Mouse (Mus musculus): ENCODE results near the gene Pkhd1. TPM values are rescaled to one million over a fixed set of nuclear protein-coding genes. Genes with fewer than 3 reads are reported as not detected.
"Not testable (repeated sequence)": the region's sequence is repeated elsewhere in the genome, so short reads cannot be mapped to it uniquely, and the experiment has no call there.

Pkhd1 gene
- polyA plus RNA-seq, 1 experiment from 2014 or later: 0.35 TPM

DNA sequence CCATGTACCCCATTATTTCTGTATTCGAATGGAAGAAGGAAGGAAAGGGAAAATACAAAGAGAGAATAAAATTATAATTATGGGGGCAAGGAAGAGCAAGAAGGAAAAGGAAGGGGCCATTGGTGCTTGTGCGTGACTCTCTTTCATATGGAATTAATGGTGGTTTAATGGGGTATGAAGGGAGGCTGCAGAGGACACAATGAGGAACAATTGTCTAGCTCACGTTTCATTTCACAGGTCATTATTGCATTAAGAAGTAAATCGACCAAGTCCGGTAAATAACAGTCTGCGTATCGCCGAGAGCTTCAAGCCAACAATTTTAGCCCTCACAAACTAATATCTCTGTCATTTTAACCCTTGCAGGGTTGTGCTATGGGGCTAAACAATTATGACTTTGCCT is 437.7 kb downstream of the Pkhd1 start:
- H3K9ac ChIP-seq: no peak overlapping the region
- H3K4me1 ChIP-seq: no peaks in the 10 kb centered on the region
- no peaks in the 10 kb centered on the region for H3K9me3 ChIP-seq (replicated peaks)
- WGBS (ENCODE audit: insufficient replicate concordance): 67% methylated on average over 8 of the region's 8 CpGs
- no peak for ATAC-seq
- no peaks in the 10 kb centered on the region for H3K27me3 ChIP-seq (replicated peaks)
- H3K36me3 ChIP-seq: no peaks in the 10 kb centered on the region
- no peak overlapping the region for H3K4me2 ChIP-seq
- no peak overlapping the region for H3K4me3 ChIP-seq
- no peak overlapping the region for H3K27ac ChIP-seq

DNA sequence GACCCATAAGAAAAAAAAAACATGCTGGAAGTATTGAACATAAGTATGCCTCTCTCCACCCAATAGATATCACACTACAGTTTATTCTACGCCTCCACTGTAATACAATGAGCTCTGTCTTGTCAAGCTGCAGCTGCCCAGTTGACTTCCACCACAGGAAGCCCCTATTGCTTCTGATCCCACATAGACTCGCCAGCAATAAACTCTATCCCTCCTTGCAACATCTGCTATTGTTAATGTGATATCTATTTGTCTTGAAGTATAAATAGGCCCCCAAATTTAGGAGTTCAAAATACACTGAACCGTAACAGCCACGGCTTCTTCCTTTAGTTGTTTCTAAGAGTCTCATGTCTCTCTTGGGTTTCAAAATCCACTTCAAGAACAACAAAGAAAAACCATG is 446.7 kb downstream of the Pkhd1 start:
- H3K4me3 ChIP-seq: no peak overlapping the region
- H3K9me3 ChIP-seq (replicated peaks): no peaks in the 10 kb centered on the region
- H3K4me2 ChIP-seq: no peak overlapping the region
- H3K9ac ChIP-seq: no peak overlapping the region
- 62% methylated on average over 4 of the region's 4 CpGs for WGBS (ENCODE audit: insufficient replicate concordance)
- H3K4me1 ChIP-seq: no peaks in the 10 kb centered on the region
- H3K36me3 ChIP-seq: no peaks in the 10 kb centered on the region
- ATAC-seq: no peak
- no peaks in the 10 kb centered on the region for H3K27me3 ChIP-seq (replicated peaks)
- no peak overlapping the region for H3K27ac ChIP-seq

DNA sequence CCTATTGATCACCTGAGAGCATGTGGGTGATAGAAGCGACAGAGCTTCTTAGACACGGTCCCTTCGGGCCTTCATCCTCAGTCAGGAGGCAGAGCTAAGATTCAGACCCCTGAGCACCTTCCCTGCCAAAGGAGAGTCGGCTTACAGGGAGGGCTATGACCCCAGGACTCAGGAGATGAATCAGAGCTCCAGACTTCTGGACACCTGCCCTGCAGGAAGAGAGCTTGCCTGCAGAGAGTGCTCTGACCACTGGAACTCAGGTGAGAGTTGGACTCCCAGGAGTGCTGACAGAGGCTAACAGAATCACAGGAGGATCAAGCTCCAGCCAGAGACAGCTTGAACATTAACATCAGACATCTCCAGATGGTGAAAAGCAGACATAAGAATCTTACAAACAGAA is 467.2 kb downstream of the Pkhd1 start:
- H3K9ac ChIP-seq: not testable (repeated sequence)
- 48% methylated on average over 4 of the region's 4 CpGs for WGBS (ENCODE audit: insufficient replicate concordance)

DNA sequence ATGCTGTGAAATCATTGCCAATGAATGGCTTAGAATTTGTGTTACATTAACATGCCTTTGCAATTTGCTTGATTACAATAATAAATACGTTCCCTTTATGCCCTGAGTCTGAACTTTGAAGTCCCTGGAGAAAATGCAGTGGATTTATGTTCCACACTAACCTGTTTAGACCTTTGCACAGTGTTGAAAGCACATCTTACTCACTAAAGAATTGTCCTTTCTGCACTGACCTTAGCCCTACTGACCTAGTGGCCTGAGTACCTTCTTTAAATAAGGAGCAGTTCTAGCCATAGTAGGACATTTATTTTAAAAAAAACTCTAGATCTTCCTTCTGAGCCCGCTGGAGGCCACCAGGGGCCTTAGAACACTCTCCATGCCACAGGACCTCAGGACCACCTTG is 467.8 kb downstream of the Pkhd1 start:
- Histone ChIP-seq H3K27ac (no peak overlapping the region), H3K4me1 (no peaks in the 10 kb centered on the region), H3K27me3 (replicated peaks) (no peaks in the 10 kb centered on the region), H3K9me3 (replicated peaks) (no peaks in the 10 kb centered on the region), H3K9ac (no peak overlapping the region), H3K4me2 (no peak overlapping the region), H3K36me3 (no peaks in the 10 kb centered on the region), H3K4me3 (no peak overlapping the region)
- no peak for ATAC-seq
- 39% methylated on average over 2 of the region's 2 CpGs for WGBS (ENCODE audit: insufficient replicate concordance)

More for the DNA sequence above, 467.2 kb downstream of the Pkhd1 start:
- not testable (repeated sequence) for H3K36me3 ChIP-seq; H3K27ac ChIP-seq; ATAC-seq; H3K4me1 ChIP-seq; H3K4me3 ChIP-seq; H3K9me3 ChIP-seq (replicated peaks); H3K4me2 ChIP-seq; H3K27me3 ChIP-seq (replicated peaks)

DNA sequence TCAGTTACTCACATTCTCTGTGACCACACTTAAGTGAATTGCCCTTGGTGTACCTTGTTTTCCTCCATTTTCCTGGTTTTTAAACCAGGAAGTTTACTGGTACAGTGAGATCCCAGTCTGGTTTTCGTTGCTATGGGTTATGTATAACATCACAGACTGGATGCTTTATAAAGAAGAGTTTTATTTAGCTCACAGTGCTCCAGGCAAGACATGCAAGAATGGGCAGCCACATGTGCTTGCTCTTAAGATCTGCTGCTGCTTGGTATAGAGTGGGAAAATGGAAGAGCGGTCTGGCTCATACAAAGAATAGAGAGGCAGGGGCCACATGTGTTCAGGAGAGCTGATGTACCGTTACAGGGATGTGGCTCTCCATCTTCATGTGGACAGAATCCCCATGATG is 481.7 kb downstream of the Pkhd1 start:
- H3K27me3 ChIP-seq (replicated peaks): no peaks in the 10 kb centered on the region
- H3K9ac ChIP-seq: no peak overlapping the region
- 62% methylated on average over 3 of the region's 3 CpGs for WGBS (ENCODE audit: insufficient replicate concordance)
- H3K27ac ChIP-seq: no peak overlapping the region
- no peaks in the 10 kb centered on the region for H3K36me3 ChIP-seq
- no peaks in the 10 kb centered on the region for H3K4me1 ChIP-seq
- no peak overlapping the region for H3K4me2 ChIP-seq
- H3K9me3 ChIP-seq (replicated peaks): no peaks in the 10 kb centered on the region
- ATAC-seq: no peak
- H3K4me3 ChIP-seq: no peak overlapping the region

DNA sequence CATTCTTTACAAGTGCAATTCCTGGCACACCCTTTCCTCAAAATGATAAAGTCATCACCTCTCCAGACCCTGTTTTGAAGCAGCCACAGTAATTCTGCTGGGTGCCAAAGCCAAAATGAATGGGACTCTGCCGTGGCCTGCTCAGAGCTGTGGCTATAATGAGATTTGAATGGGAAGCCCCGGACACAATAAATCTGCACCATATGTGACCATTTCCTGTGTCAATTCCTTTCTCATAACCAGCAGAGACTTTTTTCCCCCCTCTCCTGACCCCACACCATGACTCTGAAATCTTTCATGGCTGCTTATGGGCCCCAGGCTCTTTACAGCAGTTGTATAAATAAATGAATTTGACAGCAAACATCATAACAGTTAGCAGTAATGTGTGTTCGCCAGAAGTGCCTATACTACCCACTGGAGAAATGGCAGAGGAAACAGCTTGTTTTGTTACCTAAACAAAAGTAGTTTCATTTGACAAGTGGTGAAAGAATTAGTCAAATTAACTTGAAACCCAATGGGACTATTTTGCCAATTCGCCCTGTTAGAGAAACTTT is 482.7 kb downstream of the Pkhd1 start:
- 49% methylated on average over 4 of the region's 4 CpGs for WGBS (ENCODE audit: insufficient replicate concordance)
- Histone ChIP-seq H3K9me3 (replicated peaks) (no peaks in the 10 kb centered on the region), H3K4me1 (no peaks in the 10 kb centered on the region), H3K27me3 (replicated peaks) (no peaks in the 10 kb centered on the region), H3K4me3 (no peak overlapping the region), H3K36me3 (no peaks in the 10 kb centered on the region), H3K27ac (no peak overlapping the region), H3K4me2 (no peak overlapping the region), H3K9ac (no peak overlapping the region)
- ATAC-seq: no peak

DNA sequence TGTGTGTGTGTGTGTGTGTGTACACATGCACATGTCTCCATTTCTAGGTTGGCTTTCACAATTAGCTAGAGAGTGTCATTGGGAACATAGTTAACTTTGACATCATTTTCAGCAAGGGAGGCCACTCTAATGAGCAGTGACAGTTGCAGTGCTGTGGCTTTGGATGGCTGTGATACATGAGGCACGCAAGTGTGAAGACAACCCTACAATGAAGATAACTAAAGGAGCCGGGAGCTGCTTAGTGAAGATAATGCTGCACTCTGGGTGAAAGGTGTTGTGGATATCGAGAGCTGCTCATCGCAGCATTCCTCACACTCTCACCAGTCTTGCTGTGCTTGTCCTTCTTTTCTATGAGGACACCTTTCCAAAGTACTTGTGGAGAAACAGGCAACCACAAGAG is 484.2 kb downstream of the Pkhd1 start:
- Histone ChIP-seq H3K36me3 (no peaks in the 10 kb centered on the region), H3K27me3 (replicated peaks) (no peaks in the 10 kb centered on the region), H3K4me1 (no peaks in the 10 kb centered on the region), H3K27ac (no peak overlapping the region), H3K9ac (no peak overlapping the region), H3K4me3 (no peak overlapping the region), H3K9me3 (replicated peaks) (no peaks in the 10 kb centered on the region), H3K4me2 (no peak overlapping the region)
- ATAC-seq: peak; percentile 68
- WGBS (ENCODE audit: insufficient replicate concordance): 57% methylated on average over 4 of the region's 4 CpGs

DNA sequence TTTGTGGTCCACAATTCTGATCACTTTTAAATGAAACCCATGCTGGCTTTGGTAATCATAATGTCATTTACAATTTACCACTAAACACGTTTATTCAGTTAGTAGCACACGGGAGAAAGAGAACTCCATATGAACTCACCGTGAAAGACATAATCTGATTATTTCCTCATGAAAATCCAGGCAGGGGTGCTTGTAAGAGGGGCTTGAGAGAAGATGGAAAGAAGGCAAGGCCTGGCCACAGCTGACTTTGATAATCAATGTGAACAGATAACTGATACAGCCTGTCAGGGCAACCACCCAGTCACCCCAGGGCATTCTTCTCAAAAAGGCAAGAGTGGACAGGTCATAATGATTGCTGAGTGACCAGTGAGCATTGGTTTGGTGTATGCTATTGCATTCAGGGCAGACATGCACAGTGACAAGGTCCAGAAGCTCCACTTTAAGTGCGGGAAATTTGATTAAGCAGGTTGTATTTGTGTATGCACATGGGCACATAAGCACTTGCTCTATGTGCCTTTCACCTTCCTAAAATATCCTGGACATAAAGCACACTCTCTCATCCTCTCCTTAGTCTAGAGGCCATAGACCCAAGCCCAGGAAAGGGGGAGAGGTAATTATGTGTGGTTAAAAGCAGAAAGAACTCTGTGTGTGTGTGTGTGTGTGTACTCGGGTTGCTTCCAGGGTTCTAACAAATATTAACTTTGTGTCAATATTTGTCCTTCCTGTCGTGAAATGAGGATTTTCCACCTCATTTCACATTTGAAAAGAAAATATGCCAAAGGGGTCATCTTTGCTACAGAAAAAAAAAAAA is 485.9 kb downstream of the Pkhd1 start:
- Histone ChIP-seq H3K9ac (no peak overlapping the region), H3K27me3 (replicated peaks) (no peaks in the 10 kb centered on the region), H3K4me2 (no peak overlapping the region), H3K9me3 (replicated peaks) (no peaks in the 10 kb centered on the region), H3K4me3 (no peak overlapping the region), H3K27ac (no peak overlapping the region), H3K36me3 (no peaks in the 10 kb centered on the region), H3K4me1 (no peaks in the 10 kb centered on the region)
- peak; percentile 75 for ATAC-seq
- WGBS (ENCODE audit: insufficient replicate concordance): 62% methylated on average over 6 of the region's 6 CpGs

DNA sequence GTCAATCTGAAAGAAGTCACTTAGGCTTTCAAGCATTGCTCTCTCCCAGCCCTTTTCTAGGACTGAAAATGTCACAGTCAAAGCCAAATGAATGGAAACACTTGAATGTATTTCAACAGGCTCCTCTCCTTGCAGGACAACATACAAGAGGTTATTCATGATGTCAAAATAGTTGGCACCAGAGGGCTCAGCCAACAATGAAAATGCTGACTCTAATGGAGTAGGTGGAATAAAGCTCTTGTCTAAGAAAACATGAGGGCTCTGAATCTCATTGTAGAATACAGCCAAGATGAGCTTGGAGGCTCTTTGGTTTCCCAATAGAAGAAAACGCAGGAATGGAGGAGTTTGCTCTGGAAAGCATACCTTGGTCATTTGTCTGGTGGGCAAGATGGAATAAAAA is 500.5 kb downstream of the Pkhd1 start:
- no peaks in the 10 kb centered on the region for H3K4me1 ChIP-seq
- H3K4me2 ChIP-seq: no peak overlapping the region
- ATAC-seq: no peak
- WGBS (ENCODE audit: insufficient replicate concordance): 50% methylated on average over 1 of the region's 1 CpGs
- no peaks in the 10 kb centered on the region for H3K27me3 ChIP-seq (replicated peaks)
- no peaks in the 10 kb centered on the region for H3K9me3 ChIP-seq (replicated peaks)
- H3K4me3 ChIP-seq: no peak overlapping the region
- H3K27ac ChIP-seq: no peak overlapping the region
- no peak overlapping the region for H3K9ac ChIP-seq
- H3K36me3 ChIP-seq: no peaks in the 10 kb centered on the region

DNA sequence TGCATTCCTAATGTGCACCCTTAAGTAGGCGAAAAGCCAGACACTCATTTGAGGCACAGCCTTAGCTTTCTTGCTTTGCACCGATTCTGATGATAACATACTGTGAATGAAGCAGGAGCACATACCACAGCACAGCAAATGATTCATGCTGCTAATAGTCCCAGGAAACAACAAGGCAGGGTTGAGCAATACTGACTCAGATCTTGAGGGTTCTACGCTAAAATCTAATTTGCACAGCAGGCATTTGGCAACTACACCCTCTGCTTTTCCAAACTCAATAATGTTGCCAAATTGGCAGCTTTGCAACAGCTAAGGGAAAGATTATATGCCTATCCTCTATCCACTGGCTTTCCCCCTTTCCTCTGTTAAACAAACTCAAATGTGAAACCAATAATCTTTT is 548.1 kb downstream of the Pkhd1 start:
- Histone ChIP-seq H3K27ac (no peak overlapping the region), H3K36me3 (no peaks in the 10 kb centered on the region), H3K27me3 (replicated peaks) (no peaks in the 10 kb centered on the region), H3K4me2 (no peak overlapping the region), H3K4me3 (no peak overlapping the region), H3K9ac (no peak overlapping the region), H3K4me1 (no peaks in the 10 kb centered on the region), H3K9me3 (replicated peaks) (no peaks in the 10 kb centered on the region)
- whole genome bisulfite sequencing (ENCODE audit: insufficient replicate concordance): 74% methylated on average over 3 of the region's 3 CpGs
- ATAC-seq: no peak

DNA sequence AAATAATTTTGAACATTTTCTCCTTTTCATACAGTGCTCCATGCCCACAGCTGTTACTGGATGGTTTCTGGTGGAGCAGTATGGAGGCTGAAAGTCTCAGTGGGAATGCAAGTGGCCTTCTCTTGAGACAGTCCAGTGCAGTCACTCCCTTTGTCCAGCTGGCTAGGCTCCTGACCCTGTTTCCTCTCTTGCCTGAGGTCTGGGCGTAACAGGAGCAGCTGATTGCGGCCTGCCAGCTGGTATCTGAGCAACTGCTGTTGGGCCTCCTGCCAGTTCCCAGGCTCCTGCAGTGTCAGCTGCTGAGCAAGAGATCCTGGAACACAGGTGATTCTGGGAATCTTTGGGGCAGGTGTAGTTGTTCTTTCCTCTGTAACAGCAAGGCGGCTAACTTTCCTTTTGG is 559.6 kb downstream of the Pkhd1 start:
- Histone ChIP-seq H3K27ac (no peak overlapping the region), H3K27me3 (replicated peaks) (no peaks in the 10 kb centered on the region), H3K4me1 (no peaks in the 10 kb centered on the region), H3K9ac (no peak overlapping the region), H3K4me3 (no peak overlapping the region), H3K36me3 (no peaks in the 10 kb centered on the region), H3K9me3 (replicated peaks) (no peaks in the 10 kb centered on the region), H3K4me2 (no peak overlapping the region)
- 61% methylated on average over 3 of the region's 3 CpGs for WGBS (ENCODE audit: insufficient replicate concordance)
- ATAC-seq: no peak

DNA sequence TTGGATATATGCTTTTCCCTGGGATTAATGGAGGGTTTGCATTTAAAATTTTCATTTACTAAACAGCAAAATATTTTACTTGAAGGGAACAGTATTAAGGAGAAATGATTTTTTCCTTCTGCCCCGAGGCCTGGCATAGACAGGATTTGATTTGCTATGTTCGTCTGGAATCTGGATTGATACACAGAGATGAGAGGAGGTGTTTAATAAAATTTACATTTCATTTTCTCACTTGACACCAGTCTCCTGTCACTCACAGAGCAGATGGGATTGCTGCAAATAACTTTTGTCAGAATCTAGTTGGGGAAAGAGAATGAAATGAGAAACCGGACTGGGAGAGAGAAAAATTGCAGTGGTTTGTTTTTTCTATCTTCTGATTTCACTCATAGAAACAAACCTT is 578.5 kb downstream of the Pkhd1 start:
- no peaks in the 10 kb centered on the region for H3K4me1 ChIP-seq
- H3K9ac ChIP-seq: no peak overlapping the region
- 61% methylated on average over 3 of the region's 3 CpGs for WGBS (ENCODE audit: insufficient replicate concordance)
- no peaks in the 10 kb centered on the region for H3K9me3 ChIP-seq (replicated peaks)
- H3K27ac ChIP-seq: no peak overlapping the region
- no peak for ATAC-seq
- H3K27me3 ChIP-seq (replicated peaks): no peaks in the 10 kb centered on the region
- no peaks in the 10 kb centered on the region for H3K36me3 ChIP-seq
- no peak overlapping the region for H3K4me3 ChIP-seq
- H3K4me2 ChIP-seq: no peak overlapping the region

DNA sequence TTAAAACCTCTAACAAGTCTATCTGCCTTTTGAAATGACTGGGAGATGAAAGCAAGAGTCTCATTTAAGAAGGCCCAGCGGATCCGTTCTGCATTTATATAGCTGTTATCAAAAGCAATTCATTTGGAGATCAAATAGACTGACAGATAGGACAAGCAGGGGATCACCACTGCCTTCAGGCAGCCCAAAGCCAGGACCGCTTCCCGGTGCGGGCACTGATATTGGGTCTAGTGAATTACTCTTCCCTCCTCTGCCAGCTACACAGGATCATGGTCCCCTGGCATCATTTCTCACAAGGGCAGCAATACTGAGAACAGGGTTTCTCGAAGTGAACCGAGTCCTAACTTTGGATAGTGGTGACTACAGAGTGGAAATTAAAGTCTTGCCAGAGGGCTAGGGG is 582.6 kb downstream of the Pkhd1 start:
- no peak overlapping the region for H3K27ac ChIP-seq
- H3K27me3 ChIP-seq (replicated peaks): no peaks in the 10 kb centered on the region
- H3K4me1 ChIP-seq: no peaks in the 10 kb centered on the region
- H3K9ac ChIP-seq: no peak overlapping the region
- H3K4me2 ChIP-seq: no peak overlapping the region
- 65% methylated on average over 7 of the region's 7 CpGs for WGBS (ENCODE audit: insufficient replicate concordance)
- no peak overlapping the region for H3K4me3 ChIP-seq
- H3K36me3 ChIP-seq: no peaks in the 10 kb centered on the region
- H3K9me3 ChIP-seq (replicated peaks): no peaks in the 10 kb centered on the region
- no peak for ATAC-seq
